Mouse (Mus musculus): ENCODE results near the gene R3hdm2.

DNA sequence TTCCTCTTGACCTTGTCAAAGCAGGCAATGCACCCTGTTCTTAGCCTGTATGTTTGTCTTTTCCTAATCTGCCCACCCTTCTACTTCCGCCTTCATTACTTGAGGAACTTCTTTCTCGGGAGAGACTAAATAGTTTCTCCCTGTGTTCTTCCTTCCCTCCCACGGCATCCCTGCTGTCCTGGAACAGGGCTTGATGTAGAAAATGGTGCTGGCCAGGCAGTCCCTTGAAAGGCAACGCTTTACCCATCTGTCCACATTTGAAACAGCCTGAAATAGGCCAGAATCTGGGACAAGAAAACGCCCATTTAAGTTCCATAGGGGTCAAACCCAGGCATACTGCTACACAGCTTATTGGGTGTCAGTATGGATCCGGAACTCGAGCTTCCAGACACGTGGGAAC lies 30.3 kb upstream of the R3hdm2 start:
- TF ChIP-seq MAFK (IDR thresholded peaks at IDR 0.05; ENCODE audit: borderline replicate concordance, low read depth, low read length) = no peak
- no peak for TF ChIP-seq GATA1 (IDR thresholded peaks at IDR 0.05; ENCODE audit: low read depth, low read length)

Measured in MEL (cell line).